Mouse (Mus musculus) cerebellum, postnatal 36 days (tissue): ENCODE measurements around the gene Clec4f.
A peak's percentile ranks its signal among the peaks of the same experiment; 100 is the strongest.
"Not testable (repeated sequence)": the region's sequence is repeated elsewhere in the genome, so short reads cannot be mapped to it uniquely, and the experiment has no call there.

Experiments
- DNase-seq, 2 experiments: peaks; one replicate each; pipeline ENCODE4 v3.0.0; 2021 to 2022; ENCODE audit warnings: mixed read lengths in 2 of 2

Clec4f gene

DNA sequence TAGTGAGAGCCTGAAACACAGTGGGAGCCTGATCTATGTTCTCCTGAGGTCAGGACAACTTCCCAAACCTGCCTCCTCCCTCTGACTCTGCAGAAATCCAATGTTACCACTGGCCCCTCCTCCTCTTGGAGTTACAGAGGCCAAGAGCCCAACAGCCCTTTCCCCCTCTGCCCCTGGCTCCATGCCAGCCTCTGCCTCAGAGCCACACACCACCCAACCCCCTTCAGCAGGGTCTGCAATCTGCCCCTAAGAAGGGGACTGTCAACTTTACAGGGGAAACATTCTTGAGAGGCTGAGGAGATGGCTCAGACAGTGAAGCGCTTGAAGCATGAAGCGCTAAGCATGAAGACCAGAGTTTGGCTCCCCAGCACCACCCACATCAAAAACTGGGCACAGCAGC, at the start of gene Clec4f:
TSS of gene Clec4f (minus strand) at position 101 of the 400 bp plus-strand sequence.
- no peak for DNase-seq

DNA sequence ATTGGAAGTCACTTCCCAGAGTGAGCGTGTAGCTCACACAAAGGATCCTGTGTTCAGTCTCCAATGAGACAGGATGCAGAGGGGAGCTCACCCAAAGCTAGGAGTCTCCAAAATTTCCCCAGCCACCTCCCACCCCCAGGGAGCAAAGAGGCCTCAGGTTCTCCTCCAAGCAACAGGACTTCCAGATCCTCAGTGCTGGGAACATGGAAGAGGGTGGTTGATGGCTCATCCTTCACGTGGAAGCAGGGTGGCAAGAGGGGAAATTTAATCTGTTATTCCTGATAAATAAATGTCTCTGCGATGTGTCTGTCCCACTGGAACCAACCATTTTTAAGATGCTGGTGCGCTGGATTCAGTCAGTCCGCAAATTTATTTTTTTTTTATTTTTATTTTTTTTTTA, 48.7 kb upstream of the Clec4f start:
- no peak for DNase-seq

DNA sequence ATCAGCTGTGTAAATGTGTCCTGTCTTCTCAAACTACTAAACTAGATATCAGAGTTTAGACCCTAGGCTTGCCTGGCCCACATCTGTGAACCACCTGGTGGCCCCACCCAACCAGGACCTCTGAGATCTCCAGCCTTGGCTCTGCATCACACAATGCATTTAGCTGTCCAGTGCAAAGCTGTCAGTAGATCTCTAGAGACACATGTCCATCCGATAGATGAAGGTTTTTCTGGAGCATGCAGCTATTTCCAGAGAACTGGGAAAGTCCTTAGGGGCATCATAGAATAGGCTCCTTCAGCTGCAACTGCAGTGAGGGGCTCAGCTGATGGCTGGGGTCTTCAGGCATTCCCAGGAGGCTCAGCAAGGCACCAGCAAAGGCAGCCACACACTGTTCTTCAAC, 48.3 kb upstream of the Clec4f start:
- DNase-seq, result no peak

DNA sequence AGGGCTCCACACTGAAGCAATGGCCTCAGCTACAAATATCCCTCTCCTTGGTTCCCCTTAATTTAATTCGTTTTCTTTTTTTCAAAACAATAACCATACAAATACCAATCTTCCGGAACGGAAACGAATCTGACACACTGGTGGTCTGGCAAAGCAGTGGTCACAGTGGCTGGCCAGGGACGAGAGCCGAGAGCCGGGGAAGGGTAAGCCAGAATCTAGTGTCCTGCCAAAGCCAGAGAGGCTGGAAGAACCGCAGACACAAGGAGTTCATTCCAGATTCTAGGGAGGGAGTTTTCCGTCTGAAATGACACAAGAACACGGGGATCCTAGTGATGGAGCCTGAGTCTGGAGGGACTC, 47.7 kb upstream of the Clec4f start:
- DNase-seq, result no peak

DNA sequence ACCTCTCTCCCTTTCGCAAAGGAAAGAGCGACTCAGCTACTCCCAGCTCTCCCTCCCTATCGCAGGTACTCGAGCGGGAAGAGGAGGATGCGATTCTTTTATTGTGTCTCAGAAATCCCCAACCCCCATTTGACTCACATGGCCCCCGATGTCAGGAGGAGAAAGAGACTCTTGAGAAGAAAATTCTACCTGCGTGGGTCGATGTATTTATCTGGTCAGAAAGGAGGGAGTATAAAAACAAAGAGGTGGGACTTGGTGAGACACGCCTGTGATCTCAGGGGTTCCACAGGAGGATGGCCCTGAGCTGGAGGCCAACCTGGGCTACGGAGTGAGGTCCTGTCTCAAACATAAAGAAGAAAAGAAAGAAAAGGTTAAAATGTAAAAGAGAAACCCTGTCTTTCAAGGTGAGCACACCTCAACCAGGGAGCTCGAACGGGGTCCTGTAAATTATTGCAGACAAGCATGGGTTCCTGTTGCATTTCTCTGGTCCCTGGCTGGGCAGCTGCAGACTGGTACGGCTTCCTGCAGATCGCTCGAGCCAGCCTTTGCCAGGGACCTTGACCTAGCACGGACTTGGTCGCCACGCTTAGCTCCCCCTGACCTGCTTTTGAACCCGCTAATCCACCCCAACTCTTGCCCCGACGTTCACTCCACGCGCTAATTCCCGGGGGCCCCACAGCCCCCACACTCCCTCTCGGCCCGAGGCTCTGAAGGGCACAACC, 47.2 kb upstream of the Clec4f start:
- no peak for DNase-seq

DNA sequence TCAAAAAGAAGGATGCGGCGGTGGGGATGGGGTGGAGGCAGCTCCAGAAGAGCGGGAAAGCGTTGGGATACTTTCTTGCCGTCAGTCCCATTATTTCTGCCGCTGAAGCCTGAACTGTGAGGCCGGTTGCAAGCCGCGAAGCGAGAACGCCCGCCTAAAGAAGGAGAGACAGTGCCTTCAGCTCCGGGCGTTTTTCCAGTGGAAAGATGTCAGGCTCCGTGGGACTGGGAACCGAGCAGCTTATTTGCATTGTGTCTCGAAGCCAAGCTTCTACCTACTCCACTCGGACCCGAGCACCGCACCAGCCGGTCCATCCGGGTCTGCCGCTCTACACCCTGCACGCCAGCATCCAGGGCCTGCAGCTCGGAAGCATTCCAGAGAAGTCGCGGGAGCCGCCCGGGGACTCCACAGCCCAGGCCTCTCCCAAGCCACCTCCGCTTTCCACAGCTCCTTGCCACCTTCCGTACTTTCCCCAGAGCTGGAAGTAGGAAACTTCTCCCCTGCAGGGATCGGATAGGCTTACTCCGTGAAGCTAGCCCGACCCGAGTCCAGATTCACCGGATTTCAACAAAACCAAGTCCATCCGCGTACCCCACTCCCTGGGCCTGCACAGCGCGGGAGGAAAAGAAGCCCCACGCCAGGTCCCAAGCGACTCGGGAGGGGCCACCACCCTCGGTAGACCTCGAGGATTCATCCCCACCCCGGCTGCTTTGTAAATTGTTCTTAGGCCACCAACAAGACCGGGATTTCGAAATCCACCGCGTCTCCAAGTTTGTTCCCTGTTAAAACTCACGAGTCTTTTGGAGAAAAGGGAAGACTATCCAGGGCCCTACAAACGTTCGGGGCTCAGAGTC, 46.4 kb upstream of the Clec4f start:
- DNase-seq, result no peak

DNA sequence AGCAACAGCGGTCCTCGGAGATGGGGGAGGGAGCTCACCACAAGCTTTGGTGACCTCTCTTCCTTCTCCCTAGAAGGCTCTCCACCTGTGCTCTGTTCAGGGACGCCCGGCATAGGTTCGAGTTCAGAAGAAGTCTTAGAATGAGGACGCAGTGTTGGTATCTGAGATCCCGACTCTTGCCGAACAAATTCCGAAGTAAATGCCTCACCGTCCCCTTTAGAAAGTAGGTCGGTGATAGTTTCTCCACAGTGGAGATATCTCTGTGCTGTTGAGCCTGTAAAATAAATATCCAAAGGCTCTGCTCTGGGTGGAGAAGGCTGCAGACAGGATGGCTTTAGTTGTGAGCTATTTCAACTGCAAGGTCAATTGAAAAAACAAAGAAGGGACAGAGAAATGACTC, 45.0 kb upstream of the Clec4f start:
- DNase-seq, result no peak

DNA sequence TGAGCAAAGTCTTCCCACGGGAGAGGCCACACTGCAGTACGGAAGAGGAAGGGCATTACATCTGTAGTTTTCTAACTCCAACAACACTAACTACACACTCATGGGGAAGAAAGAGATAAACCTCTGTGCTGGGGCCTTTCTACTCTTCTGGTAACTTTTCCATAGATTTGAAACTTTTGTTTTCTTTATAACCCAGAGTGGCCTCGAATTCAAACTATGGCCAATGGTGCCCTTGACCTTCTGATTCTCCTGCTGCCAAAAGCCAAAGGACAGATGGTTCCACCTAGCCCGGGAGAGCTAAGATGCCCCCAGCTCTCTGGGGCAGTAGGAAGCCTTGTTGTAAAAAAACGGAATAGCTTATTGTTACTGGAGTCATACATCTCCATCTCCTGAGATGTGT, 44.0 kb upstream of the Clec4f start:
- DNase-seq, result no peak

DNA sequence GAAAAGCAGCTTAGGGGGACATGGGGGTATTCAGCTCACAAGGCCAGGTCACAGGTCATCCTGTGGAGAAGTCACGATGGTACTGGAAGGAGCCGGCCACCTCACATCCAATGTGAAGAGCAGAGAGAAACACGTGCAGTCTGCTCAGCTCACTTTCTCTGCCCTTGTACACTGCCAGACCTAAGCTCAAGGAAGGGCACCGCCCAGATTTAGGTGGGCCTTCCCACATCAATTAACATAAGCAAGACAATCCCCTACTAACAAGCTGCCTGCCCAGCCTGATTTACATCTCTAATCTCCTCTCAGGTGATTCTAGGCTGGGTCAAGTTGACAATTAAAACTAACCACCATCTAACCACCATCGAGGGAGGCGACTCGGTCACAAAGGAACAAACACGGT, 41.9 kb upstream of the Clec4f start:
- DNase-seq, result no peak

DNA sequence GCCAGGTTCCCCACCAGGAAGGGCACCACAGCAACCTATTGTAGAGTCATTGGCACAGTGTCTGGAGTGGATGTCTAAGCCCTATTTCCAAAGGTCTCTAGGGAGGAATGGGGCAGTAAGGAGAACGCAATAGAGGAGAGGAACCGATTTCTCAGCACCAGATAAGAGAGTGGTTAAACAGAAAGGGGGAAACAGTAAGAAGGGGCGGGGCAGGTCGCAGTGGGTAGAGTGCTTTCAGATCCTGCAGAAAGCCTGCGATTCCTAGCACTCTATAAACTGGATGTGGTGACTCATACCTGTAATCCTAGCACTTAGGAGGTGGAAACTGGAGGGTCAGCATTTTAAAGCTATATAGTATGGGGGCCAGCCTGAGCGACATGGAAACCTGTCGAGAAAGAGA, 40.7 kb upstream of the Clec4f start:
- DNase-seq, result no peak

DNA sequence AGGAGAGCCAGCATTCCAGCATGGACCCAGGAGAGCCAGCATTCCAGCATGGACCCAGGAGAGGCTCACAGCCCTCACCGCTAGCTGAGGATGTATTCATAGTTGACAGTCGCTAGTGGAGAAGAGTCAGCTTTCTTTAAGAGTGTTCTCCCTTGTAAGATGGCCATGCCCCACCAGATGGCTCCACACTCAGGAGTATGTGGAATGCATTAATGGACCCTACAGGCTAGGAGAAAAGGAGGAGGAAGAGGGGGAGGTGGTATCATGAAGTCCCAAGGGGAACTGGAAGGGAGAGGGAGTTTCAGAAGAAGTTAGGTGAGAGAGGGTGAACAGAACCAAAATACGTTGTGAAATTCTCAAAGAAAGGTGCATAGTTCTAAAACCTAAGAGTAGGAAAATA, 39.7 kb upstream of the Clec4f start:
- no peak for DNase-seq

DNA sequence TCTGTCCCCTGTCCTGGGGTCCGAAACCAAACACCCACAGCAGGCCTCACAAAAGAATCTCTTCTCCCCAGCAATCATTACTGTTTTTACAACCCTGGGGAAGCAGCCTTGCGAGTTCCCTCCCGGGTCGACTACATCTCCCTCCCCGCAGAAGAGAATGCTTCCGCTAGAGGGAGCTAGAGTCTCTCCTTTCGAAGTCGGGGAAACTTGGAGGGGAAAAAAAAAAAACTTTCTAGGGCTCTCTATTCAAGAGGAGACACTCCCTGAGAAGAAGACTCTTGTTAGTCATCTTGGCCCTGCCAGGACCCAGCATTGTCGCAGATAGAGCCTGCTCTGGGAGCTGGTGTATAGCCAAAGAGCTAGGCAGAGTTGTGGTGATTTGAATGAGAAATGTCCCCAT, 37.8 kb upstream of the Clec4f start:
- DNase-seq, result no peak

DNA sequence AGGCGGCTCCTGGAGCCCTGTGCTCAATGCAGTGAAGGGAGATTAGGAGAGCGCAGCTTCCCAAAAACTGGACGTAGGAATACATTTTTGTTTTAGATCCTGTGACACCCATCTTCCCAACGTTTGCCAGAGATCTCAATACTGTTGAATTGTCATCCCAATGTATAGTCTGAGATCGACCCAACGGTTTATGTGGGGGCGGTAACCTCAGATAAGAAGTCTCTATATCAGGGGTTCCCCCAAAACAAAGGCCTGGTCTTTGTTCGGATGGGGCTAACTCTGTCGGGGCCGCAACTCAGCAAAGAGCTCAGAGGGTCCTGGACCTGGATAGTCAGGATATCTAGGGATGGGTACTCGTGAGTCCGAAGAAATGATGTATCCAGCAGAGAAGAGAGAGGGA, 37.0 kb upstream of the Clec4f start:
- DNase-seq, result no peak

DNA sequence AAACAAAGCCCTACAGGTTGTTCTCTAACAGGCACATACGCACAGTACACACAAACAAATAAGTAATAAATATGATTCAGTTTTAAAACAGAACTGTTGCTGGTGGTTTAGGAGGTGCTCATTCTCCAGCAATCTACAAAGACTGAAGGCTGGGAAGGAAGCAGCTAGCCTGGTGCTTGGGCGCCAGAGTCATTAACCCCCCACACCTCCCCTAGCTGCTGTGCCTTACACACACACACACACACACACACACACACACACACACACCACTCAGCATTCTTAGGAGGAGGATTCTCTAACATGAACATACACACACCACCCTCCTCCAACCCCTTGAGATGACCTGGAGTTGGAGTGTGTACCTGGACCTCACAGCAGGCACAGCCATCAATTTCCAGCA, 34.9 kb upstream of the Clec4f start:
- DNase-seq, result no peak

DNA sequence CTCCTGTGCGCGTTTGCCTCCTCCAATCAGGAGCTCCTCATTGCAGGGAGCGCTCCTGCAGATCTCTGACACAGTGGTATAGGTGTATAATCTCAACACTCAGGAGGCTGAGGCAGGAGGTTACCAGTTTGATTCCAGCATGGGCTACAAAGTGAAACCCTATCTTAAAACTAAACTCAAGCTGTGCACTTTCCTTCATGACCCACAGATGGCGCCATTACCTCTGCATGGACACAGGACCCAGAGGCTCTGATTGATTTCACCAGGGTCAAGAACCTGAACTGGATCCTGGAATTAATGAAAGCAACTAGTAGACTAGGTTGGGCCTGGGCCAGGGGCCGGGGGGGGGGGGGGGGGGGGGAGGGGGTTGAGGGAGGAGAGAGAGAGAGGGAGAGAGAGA, 34.3 kb upstream of the Clec4f start:
- DNase-seq, result peak; percentile 31 to 51

DNA sequence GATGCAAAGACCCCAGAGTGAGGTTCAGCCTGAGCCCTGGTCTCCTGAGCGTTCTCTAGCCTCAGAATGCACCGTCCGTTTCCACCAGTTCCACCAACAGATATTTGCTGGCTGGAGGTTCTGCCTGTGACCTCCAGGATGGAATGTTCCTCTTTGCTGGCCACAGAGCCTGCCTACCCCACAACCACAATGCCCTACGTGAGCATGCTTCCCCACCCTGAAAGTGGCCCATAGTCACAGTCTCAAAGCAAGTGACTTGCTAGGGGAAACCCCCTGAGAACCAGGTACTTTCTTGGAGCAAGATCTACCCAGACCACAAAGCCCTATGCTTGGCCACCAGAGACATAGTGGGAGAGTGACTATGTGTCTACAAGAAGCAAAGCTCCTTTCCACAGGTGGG, 33.4 kb upstream of the Clec4f start:
- DNase-seq, result no peak

DNA sequence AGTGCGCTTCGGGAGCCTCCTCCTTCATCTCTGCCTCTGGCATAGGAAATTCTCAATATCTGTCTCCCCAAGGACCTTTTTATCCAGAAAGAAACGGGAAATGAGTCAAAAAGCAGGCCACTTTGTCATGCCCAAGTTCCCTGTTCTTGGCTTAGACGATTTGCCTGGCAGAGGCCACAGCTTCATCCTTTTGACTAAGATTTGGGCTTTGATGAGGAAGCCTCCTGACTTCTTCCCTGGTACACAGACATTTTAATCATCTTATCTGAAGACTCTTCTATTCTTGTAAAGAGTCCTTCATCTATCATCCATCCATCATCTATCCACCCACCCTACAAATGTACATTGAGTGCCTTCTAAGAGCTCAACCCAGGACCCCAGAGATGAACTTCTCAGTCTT, 21.8 kb upstream of the Clec4f start, which contains the start of gene Cd207:
TSS of gene Cd207 (minus strand) at position 101 of the 400 bp plus-strand sequence.
- DNase-seq, result no peak

DNA sequence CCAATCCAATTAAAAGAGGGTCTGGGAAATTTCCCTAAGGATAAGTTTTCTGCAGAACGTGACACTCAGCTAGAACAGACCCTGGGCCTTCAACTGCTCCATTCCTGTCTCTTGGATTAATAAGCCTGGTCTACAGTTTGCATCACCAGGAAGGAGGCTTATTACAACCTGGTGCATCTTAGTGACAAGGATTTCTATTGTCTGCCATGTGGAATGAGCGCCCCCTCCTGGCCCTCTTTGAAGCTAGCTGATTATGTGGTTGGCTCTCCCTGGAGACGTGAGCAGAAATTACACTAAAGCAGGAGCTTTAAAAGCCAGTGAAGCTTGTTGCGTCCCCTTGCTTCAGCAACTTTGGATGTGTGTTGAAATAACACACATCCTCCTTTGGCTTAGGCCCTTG, 17.4 kb upstream of the Clec4f start:
- peak; percentile 78 for DNase-seq

DNA sequence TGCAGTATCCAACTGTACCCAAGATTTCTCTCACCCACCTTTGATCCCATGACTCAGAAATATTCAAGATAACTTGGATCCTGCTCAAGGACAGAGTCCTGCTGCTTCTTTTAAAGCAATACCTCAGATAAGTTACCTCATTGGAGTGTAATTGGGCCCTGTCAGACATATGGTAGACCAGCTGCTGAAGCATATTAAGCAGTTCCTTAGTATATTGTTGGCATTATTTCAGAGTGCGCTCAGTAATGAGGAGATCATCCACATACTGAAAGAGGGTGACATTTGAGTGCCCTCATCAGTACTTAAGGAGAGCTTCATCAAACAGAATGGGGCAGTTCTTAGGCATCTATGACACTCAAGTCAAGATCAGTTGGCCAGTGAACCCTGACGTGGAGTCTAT, 9.0 kb upstream of the Clec4f start:
- no peak for DNase-seq

DNA sequence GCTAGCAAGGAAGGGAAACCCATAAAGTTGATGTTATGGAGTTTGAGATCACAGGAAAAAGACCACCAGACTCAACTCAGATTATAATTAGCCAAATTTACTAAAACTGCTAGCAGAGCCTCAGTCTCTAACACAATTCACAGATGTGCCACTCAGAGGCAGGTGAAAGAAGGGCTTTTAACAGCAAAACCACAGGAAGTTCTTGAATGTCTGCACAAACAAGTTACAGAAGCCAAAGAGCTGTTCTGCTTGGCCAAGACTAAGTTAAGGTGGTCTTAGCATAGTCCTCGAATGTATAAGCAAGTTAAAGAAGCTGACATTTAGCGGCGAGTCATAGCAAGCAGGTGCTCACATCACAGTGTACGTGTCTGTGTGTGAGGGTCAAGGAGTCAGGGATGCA, 4.8 kb upstream of the Clec4f start:
- DNase-seq, result no peak

DNA sequence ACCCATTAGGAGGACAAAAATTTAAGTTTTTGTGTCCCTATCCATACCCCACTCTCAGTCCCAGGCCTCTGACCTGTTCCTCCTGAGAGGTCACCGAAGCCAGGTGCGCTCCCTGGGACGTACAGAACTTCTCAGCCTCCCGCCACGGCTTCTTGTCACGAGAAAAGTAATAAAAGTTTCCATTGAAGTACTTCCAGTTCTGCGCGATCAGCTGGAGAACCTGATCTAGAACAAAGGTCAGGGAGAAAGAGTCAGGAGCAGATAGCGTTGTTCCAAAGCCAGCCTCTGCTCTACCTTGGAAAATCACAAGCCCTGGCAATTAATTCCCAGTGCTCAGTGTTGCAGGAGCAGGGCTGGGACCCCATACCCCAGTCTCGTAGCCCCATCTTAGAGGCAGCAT, 9.3 kb downstream of the Clec4f start:
- DNase-seq, result no peak

DNA sequence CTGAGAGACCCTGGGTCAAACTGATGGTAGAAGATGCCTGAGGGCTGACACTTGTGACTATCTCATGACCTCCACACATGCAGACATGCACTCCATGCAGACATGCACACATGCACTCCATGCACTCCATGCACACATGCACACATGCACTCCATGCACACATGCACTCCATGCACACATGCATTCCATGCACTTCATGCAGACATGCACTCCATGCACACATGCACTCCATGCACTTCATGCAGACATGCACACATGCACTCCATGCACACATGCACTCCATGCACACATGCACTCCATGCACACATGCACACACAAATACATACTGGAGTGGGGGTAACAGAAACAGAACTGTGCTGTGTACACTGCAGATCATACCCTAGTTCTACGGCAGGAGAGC, 20.7 kb downstream of the Clec4f start:
- DNase-seq, result no peak

DNA sequence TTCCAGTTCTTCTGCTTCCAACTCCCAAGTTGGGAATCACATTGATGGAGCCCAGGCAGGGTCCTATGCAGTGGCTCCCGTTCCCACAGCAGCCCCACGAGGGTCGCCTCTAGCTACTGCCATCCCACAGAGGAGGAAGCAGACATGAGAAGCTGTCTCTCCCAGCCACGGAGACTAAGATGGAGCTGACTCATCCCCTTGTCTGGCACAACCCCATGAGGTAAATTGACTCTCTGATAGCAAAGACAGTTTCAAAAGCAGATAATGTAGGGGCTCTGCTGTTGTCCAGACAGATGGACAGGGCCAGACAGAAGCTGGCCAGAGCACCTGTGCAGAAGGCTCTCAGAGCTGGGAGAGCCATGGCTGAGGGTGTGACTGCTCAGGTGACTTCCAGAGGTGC, 21.4 kb downstream of the Clec4f start:
- DNase-seq, result not testable (repeated sequence)

DNA sequence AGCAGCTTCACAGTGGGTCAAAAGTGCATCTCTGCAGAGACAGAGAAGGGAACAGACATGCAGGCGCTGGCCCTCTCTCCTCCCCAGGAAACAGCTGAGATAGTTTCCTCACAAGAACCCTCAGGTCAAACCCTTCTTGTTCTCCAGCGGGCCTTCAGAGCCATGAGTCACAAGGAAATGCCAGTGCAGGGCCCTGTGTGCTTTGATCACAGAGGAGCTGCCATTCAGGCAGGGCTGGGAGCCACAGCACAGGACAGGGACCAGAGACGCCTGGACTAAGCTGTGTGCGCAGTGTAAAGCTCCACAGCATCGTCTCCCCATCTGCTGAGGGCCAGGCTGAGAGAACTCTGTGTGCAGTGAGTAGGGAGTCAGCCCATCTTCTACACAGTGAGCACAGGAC, 21.9 kb downstream of the Clec4f start:
- DNase-seq, result not testable (repeated sequence)

DNA sequence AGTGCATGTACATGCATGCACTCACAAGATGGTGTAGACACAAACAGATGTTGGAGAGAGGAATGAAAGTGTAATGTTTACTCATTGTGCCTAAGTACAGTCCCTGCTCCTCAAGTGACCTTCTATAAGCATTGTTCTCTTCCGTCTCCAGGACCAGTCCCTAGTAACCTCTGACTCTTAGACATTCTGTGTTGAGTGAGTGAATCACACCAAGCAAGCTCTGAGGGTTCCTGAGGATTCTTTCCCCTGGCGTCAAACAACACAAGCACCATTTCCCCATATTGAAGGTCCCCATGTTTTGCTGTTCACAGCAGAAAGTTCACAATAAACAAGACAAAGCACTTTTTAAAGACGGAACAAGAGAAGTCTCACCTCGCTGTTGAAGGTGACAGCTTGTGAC, 24.2 kb downstream of the Clec4f start:
- no peak for DNase-seq
